Mouse (Mus musculus) layer of hippocampus, postnatal 14 days (tissue): ENCODE measurements around the gene Klhdc7b. TPM values are rescaled to one million over a fixed set of nuclear protein-coding genes. Genes with fewer than 3 reads are reported as not detected.
A peak's percentile ranks its signal among the peaks of the same experiment; 100 is the strongest.

Experiments used
- DNase-seq, 2 experiments: peaks; one replicate each; pipeline ENCODE4 v3.0.0; 2021 to 2022; ENCODE audit warnings: low spot score in 2 of 2, mixed read lengths in 1 of 2
- long read RNA-seq, 2 experiments: library from polyadenylated mRNA; stranded (forward); transcript quantifications; one replicate each; pipeline ENCODE4 v2.0.0; 2021
- total RNA-seq, 2 experiments: library from RNA; stranded (reverse); gene quantifications; 2 replicates each; pipeline ENCODE4 v1.2.3; 2021

Gene Klhdc7b
- total RNA-seq, result under 1 TPM in 1 of 2 experiments, not detected in 1; 0.14 TPM
- long read RNA-seq, experiment 1, result 0 reads
- long read RNA-seq, experiment 2, result 0 reads

DNA sequence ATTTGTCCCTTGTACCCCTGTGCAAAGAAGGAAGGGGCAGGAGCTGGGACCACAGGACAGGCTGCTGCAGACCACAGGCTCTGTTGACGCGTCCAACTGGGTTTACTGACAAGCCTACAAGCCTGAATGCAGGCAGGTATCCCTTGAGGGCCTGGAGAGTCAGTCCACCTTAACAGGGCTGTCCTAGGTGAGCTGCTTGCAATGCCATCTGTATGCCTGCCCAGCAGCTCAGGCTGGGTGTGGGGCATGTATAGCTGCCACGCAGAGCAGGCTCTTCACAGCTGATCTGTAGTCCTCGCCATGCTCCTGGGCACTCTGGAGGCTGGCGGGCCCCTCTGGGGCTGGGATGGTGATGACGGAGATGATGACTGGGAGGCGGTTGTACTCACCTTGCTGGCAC lies at the start of gene Klhdc7b:
Gene Klhdc7b (plus strand): TSS at position 301 of the 400 bp plus-strand sequence.
- DNase-seq, result no peak

DNA sequence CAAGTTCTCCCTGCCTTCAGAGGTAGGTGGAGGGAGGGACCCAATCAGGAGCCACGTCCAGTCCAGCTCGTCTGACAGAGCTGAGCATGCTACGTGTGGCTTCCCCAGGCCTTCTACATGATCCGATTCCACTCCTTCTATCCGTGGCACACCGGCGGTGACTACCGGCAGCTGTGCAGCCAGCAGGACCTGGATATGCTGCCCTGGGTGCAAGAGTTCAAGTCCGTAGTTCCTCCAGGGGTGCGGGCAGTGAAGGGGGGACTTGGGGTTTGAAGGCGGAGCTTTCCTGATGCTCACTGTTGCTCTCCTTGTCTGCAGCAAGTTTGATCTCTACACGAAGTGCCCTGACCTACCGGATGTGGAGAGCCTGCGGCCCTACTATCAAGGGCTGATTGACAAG lies 48.3 kb upstream of the Klhdc7b start:
- DNase-seq, result no peak

DNA sequence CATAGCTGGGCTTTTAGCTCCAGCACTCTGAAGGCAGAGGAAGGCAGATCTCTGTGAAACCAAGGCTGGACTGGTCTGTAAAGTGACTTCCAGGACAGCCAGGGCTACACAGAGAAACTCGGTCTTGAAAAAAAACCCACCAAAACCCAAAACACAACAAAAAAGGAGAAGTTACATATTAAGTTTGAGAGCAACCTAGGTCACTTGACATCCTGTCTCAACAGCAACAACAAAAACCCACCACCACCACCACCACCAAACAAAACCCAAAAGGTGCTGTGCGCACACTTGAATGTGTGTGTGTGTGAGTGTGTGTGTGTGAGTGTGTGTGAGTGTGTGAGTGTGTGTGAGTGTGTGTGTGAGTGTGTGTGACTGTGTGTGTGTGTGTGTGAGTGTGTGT lies 45.0 kb upstream of the Klhdc7b start:
- DNase-seq, result no peak

DNA sequence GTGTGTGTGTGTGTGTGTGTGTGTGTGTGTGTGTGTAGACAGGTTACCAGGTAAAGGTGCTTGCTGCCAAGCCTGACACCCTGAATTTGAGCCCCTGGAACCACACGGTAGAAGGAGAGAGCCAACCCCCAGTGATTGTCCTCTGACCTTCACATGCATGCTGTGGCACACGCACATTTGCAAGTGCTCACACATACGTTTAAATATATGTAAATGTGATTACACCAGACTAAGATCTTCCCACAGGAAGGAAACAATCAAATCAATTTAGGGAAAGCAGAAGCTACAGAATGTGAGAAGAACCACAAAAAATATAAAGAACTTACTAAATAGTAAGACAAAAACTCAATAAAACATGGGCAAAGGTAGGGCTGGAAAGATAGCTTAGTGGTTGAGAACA lies 44.6 kb upstream of the Klhdc7b start:
- no peak for DNase-seq

DNA sequence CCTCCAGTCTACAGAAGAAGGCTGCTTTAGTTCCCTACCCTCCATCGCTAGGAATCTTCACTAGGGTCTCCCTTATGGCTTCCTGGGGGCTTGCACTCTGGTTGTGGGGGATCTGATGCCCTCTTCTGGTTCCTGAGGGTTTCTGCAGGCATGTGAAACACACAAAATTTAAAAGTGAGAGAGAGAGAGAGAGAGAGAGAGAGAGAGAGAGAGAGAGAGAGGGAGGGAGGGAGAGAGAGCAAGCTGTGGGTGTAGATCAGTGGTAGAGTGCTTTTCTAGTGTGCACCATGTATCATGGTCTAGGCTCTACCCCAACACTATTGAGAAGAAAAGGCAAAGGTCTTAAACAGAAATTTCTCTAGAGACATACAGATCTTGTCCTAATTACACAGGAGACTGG lies 43.0 kb upstream of the Klhdc7b start:
- DNase-seq, result no peak

DNA sequence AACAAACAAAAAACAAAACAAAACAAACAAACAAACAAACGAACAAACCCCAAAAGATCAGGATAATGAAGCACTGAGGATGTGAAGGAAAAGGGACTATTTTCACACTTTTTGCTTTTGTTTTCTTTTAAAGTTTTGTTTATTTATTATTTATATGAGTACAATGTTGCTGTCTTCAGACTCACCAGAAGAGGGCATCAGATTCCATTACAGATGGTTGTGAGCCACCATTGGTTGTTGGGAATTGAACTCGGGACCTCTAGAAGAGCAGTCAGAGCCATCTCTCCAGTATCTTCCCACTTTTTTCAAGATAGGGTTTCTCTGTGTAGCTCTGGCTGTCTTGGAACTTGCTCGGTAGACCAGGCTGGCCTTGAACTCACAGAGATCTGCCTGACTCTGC lies 41.4 kb upstream of the Klhdc7b start:
- no peak for DNase-seq

DNA sequence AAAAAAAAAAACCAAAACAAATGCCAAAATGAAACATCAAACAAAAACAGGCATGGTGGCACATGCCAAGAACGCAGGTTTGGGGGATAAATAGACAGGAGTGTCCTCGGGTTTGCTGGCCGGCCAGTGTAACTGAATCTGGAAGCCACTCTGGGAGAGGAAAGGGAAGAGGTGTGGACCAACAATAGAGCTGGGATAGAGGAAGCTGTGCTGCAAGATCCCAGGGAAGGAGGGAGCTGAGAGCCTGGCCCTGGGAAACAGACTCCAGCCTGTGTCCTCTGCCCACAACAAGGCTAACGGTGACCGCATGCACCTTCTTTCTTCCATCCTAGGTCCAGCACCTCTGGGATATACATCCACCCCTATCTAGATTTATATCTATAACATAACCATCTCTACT lies 34.3 kb upstream of the Klhdc7b start:
- no peak for DNase-seq

DNA sequence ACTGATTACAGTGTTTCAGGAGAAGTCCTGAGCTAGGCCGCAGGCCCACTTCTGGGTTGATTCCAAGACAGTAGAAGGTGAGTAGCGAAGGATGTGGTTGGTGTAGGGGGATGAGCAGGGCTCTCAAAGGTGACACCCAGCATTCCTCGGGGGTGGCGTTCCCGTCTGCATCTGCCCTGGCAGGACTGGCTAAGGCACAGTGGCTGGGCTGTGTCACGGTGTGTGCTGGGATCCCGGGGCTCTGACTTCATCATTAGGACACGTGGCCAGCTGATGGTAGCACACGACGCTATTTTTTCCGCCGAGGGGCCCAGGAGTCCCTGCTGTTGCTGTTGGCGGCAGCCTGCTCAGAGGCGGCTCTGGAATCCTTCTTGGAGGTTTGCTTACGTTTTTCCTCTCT lies 33.4 kb upstream of the Klhdc7b start:
- no peak for DNase-seq

DNA sequence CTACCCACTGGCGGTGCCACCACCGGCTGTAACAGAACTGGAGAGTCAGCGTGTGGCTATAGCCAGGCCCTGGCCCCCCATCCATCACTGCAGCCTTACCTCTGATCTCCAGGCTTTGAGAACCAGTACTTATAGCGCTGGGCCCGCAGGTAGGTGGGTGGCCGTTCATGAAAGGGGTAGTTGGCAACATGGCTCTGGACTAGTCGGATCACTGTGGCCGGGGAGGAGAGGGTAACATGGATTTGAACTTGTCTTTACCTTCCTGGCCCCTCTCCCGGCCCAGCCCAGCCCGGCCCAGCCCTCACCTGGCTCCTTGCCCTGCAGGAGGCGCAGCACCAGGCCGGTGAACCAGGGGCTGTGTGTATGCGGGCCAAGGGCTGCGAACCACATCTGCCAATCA lies 32.7 kb upstream of the Klhdc7b start:
- no peak for DNase-seq

DNA sequence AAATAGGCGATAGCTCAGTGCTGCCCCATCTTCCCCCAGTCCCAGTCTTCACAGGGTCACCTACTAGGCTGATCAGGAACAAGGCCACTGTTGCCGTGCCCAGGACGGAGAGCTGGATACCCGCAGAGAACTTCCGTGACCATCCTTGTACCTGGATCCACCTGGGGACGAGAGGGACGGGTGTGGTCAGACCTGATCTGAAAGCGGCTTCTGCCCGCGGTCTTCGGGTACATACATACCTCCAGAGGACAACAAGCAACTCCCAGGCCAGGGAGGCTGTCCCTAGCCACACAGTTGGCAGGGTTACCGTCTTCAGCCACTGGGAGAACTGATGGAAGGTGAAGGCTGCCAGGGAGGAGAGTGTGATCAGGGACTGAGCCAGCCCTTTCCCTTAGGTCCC lies 31.9 kb upstream of the Klhdc7b start:
- no peak for DNase-seq

DNA sequence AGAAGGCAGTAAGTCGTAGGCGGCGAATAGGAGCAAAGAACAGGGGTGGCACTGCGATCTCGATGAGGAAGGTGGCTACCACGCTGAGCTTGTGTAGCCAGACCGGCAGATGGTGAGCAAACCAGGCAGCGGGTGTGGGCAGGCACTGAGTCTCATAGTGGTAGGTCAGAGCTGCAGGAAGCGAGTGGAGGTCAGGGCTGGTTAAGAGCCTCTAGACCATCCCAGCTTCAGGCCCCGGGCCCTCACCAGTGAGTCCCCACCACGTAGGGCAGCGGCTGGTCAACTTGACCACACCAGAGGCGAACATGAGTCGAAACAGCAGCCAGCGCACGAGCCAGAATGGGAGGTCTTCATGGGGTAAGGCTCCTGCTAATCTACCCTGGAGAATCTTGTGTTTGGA lies 30.9 kb upstream of the Klhdc7b start:
- no peak for DNase-seq

DNA sequence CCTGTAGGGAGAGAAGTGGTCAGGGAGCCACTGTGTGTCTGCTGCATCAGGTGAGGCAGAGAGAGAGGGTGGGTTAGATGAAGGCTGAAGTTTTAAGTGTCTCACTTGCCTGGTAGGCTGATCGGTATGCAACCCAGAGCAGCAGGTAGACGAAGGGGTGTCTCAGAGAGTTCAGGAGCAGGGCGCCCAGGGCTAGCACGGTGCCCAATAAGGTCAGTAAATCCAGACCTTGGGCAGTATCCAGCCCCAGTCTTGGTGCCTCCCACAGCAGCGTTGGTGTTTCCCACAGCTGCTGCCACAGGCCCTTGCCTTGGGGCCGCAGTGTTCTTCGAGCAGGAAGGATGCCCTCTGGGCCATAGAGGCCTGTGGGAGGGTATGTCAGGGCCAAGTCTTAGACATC lies 30.3 kb upstream of the Klhdc7b start:
- no peak for DNase-seq

DNA sequence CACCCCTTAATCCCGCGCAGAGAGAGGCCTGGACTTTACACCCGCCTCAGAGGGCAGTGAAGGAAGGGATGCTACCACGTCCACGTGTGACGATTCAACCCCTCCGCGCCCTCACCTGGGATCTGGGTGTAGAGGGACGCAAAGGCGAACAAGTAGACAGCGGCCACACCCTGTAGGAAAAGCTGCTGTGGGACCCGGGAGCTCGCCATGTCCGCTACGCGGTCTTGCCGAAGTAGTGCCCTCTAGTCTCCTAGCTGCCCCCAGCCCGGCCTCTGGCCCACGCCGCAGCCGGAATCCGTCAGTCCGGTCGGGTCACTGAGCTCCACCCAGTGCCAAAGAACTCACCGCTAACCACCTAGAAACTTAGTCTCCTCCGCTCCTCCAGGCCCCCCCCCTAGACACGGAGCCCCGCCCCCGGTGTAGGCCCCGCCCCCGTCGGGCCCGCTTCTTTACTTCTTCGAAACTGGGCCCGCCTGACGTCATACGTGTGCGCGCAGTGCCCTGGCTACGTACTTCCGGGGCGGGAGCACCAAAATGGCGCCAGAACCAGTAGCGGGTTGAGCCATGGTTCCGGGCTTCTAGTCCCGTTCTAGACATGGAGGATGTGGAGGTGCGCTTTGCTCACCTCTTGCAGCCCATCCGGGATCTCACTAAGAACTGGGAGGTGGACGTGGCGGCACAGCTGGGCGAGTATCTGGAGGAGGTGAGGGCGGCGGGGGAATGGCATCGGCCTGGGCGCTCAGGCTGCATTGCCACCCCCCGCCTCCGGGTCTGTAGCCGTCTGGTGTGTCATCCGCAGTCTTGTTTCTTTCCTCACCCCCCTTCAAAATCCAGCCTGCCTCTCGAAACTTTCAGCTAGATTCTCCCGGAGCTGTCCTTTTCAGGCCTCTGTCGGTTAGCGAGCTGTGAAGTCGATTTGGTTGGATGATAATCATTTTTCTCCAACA lies 29.2 kb upstream of the Klhdc7b start, which contains the start of the genes Lmf2 and Ncaph2:
Gene Lmf2 (minus strand): TSS at position 419 of the 947 bp plus-strand sequence.
Gene Ncaph2 (plus strand): TSS at position 479 of the 947 bp plus-strand sequence.
- DNase-seq, result peak; percentile 92 to 96

DNA sequence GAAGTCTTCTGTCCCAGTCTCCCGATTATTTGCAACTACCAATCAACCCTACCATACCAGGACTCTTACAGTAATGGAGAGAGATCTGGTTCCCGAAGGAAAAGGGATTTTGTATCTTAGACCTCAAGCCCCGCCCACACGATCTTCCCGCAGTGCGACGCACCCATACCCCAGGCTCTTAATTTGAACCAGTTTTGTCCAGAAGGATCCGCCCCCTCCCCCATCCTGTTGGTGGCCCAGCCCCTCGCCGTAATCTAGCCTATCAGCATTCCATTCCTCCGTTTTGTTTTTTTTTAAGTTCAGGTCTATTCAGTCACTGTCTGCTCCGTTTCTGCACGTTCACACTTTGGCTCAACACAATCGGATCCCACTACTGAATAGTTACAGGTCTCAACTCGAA lies 28.3 kb upstream of the Klhdc7b start:
- peak; percentile 50 to 81 for DNase-seq

DNA sequence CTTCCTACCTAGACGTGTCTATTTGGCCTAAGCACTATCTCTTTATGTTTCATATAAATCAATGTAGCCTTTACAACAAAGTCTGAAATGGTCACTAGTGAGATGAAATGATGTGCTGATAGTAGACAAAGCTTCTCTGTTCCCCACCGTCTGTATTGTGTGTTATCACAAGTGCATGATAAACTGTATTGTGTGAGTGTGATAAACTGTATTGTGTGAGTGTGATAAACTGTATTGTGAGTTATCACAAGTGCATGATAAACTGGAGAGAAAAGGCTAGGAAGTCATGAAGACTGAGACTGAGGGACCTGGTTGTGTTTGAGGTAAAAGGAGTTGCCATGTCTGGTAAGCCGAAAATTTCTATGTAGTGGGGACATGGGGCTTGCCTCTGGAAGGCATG lies 25.9 kb upstream of the Klhdc7b start:
- no peak for DNase-seq

DNA sequence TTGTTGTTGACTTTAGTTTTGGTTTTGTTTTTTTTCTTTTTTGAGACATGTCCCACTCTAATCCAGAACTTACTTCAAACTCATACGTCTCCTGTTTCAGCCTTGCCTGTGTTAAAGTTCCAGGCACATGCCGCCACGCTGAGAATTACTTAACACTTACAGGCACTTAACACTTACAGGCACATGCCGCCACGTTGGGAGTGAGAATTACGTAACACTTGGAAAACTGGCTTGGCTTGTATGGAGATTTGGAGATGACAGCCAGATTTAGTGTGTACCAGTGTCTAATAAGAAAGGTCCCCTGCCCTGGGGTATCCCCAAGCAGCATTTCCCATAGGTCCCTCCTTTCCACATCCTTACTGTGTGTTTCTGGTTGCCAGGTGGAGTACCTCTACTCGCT lies 21.7 kb upstream of the Klhdc7b start:
- DNase-seq, result no peak

DNA sequence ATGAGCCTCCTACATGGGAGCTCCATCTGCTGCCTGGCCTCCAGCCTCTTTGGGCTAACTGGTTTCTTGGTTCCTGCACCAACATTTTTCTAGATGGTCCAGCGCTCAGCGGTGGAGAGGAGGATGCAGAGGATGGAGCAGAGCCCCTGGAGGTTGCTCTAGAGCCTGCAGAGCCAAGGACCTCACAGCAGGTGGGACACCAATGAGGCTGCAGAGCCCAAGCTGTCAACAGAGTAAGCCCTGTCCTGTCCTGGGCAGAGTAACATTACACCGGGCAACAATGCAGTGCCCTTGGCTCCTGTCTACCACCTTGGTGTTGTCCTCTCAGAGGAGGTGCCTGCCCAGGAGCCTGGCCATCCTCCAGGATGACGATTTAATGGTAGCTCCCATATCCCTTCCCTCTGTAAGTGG lies 19.6 kb upstream of the Klhdc7b start:
- DNase-seq, result no peak

DNA sequence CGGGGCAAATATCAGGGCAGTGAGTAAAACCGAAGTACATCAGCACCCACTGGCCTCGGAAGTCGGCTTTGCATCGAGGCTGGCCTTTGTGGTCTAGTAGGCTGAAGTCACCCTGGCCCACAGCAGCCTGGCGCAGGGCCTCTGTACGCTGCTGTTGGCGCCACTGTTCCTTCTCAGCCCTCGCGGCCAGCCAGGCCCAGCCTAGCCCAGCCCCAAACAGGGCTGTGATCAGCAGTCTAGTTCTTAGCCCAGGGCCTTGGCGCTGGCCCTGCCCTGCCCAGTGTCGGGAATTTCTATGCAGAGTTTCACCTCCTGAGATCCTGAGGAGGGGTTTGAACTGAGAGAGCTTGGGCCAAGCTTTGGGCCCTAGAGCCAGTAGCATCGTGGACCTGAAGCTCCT lies 12.6 kb upstream of the Klhdc7b start:
- DNase-seq, result no peak

DNA sequence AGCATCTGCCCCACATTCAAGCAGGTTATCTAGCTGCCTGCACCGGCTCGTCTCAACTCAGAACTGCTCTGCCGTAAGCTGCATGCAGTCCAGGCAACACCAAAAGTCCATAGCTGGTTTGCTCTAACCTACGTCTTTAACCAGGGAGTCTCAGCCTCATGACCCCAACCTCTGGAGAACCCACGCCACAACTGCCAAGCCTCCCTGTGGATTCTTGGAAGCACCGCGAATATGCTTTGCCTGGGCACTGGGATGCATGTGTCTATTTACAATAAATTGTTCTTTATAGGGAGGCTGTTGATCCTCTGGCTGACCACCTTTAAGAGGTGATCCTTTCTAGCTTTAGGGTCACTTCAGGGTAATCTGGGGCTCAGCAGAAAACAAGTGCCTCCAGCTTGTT lies 12.2 kb upstream of the Klhdc7b start:
- no peak for DNase-seq

DNA sequence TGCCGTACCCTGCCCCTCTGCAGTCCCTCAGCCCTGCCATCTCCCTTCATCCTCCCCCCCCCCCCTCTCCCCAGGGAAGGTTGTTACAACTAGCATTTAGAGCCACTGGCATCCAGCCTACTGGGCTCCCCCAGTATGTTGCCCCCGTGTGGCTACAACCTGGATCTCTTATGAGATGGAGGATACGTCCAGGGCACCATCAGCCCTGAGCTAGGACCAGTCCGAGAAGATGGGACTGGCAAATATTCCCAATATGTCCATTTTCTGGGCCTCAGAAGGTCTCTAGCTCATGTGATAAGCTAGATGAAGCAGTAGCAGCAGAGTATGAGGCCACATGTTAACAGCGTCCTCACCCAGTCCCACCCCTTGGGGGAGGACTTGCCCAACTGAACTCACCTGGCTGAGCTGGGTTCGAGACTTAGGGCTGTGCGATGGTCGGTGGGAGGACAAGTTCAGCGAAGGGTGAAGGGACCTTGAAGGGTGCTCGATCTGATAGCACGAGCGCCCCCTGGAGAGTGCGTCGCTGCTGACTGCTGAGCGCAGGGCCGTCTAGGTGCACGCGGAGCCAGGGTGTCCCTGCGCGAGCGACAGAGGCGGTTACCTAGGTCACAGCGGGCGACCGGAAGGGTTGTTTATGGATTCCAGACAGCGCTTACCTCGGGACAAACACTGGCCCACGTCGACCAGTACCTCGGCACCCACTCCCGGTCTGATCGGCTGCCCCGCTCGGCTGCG lies 11.5 kb upstream of the Klhdc7b start:
- DNase-seq, result peak; percentile 84 to 87

DNA sequence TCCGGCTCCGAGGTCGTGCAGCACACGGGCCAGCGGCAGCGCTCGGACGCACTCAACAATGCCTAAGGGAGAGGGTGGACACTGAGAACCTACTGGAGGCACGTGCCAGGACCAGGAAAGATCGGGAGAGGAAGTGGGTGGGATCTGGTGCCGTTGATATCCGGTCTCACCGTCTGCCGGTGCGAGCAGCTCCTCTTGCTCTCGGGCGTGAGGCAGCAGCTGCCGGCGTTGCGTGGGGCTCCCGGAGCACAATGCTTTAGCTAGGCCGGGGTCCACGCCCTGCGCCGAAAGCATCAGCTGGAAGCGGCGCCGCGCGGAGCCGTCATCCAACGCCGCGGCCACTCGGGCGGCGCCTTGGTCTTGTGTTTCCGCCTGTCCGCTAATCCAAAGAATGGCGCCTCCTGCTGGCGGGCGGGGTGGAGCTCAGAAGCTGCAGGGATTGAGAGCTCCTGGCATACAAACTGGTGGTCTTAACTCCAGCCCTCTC lies 10.9 kb upstream of the Klhdc7b start, which contains the start of gene Sco2:
Gene Sco2 (minus strand): TSS at position 85 of the 487 bp plus-strand sequence.
- DNase-seq, result peak; percentile 95 to 96

DNA sequence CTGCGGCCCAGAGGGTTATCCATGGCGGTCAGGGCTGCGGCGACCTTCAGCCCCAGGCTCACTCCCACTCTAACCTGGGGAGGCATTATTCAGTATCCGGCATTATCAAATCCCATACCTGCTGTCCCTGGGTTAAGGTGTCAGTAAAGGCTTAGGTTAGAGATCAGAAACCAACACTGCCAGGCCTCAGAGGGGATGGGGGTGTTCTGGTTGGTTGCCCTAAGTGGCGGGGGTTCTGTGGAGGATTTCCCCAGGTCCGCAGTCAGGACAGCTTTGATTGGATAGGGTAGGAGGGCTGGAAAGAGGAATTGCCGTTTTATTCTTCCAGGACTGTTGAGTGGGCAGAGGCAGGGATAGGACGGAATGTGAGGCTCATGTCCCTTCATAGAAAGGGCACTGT lies 10.4 kb upstream of the Klhdc7b start:
- no peak for DNase-seq
